Mouse (Mus musculus) testis, postnatal 14 days (tissue): Measurements from ENCODE around the gene Dhx58.

ENCODE experiments used
- DNase-seq: peaks from one replicate; pipeline ENCODE4 v3.0.0; 2021; ENCODE audit warnings: low spot score

Gene Dhx58

DNA sequence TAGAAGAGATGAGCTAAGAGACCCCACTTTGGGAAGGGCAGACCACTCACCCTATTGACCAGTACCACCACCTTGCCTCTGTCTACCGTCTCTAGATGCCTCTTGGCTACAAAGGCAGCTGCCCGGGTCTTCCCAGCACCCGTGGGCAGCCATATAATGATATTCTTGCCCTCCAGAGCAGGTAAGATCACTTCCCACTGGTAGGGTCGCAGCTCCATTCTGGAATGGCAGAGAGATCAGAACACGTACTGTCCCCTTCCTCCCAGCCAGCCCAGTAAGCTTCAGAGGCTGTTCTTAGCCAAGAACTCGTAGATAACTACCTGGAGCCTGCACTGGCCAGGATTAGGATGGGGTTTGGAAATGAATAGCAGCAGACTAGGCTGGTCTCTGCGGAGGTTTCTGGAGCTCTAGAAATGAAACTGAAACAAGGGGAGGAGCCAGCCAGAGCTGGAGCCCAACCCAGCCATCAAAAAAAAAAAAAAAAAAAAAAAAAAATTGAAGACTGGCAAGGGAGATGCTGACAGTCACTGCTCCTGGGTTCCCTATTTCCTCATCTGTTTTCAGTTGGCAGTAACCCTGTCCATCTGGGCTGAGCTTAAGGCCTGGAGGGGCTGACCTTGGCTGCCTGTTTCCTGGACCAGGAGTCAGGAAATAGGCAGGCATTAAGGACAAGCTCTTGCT, at the start of gene Dhx58:
Dhx58 (minus strand) TSS at position 421 of the 681 bp plus-strand sequence.
- no peak for DNase-seq

DNA sequence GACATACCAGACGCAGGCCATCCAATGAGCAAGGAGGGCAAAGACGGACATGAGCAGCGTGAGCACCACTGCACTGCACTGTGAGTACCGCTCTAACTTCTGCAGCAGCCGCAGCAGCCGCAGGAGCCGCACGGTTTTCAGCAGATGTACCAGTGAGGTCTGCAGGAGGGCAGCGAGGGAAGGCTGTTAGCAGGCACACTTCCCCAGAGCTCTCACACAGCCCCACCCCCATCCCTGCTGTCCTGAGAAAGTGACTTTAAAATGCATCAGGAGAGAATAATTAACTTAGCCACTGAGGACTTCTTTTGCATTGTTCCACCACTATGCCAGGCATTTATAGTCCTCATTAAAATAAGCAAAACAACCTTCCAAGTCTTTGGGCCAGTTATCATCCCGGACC, 48.2 kb upstream of the Dhx58 start:
- no peak for DNase-seq

GRCm38 (mm10) chr11:100750127-100750526, 46.1 kb upstream of the Dhx58 start:
- no peak for DNase-seq

DNA sequence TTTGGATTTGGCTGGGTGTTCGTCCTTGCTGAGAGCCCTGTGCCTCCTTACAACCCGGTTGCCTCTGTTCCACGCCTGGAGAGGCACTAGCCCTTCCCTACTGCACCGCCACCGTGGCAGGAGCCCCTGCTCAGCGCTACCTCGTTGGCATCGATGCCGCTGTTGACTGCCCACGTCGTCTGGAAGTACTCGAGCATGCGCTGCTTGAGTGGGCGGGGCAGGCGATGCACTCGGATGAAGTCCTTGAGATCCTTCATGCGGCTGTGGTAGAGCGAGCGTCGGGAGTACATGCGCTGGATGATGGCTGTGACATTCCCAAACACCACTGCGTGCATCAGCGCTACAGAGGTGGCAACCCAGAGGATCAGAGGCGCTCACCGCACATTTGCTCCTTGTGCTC, 45.4 kb upstream of the Dhx58 start:
- no peak for DNase-seq

DNA sequence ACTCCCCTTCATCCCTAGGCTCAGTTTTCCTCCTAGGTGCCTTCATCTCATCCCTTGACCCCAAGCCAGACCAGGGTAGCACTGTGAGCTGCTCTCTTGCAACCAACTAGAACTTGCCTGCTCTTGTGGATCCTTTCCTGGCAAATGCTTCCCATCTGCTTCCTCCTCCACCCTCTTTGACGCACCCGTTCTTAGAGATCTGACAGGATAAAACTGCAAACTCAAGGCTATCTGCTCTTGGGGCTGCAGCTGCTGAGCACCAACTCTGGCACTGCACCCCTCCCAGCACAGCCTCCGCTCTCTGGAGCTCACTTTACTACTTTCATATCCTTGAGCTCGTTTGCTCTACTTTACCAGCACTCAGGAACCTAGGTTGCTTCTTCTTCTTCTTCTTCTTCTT, 44.5 kb upstream of the Dhx58 start:
- no peak for DNase-seq

- DNase-seq, result no peak
These were observed 43.0 kb upstream of the Dhx58 start for GRCm38 (mm10) chr11:100747114-100747513.

- DNase-seq, result no peak
These were observed 42.5 kb upstream of the Dhx58 start for GRCm38 (mm10) chr11:100746546-100746945.

- no peak for DNase-seq
These were observed 41.0 kb upstream of the Dhx58 start for GRCm38 (mm10) chr11:100745085-100745484.

DNA sequence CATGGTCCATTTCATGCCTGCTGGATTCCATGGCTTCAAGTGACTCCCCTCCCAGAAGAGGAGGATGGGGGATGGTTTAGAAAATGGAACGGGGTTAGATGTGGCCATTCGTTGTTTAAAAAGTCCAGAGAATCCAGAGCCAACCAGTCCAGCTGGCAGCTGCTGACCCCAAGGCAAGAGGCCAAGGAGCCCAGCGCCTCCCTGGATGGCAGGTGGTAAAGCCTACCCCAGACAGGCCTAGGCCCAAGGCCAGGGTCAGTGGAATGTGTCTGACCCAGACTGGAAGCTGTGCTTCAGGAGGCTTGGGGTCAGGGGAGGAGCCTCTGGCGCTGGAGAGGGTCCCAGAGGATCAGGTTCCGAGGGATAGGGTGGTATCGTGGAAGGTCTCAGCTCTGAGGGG, 37.3 kb upstream of the Dhx58 start:
- no peak for DNase-seq

DNA sequence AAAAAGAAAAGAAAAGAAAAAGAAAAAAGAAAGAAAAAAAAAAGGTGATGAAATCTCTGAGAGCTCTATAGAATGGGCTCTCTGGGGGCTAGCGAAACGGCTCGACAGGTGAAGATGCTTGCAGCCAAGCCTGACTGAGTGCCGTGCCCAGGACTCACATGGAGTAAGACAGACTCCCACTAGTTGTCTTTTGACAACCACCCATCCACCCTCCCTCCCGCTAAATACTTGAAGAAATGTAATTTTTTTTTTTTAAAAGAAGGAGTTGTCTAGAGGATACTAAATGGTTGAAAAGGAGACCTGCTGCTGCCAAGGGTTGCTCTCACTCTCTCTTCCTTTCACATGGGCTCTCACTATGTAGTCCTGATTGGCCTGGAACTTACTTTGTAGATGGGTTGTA, 34.7 kb upstream of the Dhx58 start:
- no peak for DNase-seq

DNA sequence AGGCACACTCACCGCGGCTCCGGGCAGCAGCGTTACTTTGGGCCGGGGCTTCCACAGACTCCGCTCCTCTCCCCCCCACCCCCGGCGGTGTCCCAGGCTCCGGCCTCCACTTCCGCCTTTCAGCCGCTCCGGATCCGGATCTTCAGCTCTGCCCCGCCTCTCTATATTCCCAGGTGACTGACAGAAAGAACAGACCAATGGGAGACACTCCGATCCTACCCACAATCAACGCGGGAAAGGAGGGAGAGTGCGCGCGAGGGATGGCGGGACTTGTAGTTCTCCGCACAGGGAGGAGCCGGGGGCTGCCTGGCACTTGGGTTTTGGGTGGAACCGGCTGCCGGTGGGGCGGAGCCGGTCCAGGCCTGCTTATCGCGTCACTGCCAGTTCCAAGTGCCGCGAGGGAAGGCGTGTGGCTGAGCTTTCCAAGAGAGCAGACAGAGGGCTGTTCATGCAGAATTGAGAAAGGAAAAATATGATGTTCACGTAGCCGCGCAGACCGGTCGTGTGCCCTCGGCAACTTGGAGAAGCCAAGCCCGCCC, 34.1 kb upstream of the Dhx58 start, which contains the start of gene Rab5c:
Rab5c (minus strand) TSS at position 150 of the 539 bp plus-strand sequence.
- DNase-seq, result peak; percentile 99

GRCm38 (mm10) chr11:100737105-100737733, 33.1 kb upstream of the Dhx58 start:
- no peak for DNase-seq

DNA sequence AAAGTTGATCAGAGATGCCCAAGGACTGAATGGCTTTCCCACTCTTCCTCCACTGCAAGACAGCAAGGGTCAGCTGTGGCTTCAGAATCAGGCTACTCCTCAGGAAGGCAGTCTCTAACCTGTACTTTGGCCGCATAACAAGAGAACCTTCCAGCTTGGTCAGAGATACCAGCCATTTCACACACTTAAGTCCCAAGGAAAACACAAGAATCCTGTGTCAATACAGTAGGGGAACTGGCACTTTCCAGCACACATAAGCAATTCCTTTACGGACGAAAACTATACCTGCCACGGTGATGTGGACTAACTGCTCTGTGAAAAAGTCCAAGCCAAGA, 32.6 kb upstream of the Dhx58 start:
- DNase-seq, result no peak

DNA sequence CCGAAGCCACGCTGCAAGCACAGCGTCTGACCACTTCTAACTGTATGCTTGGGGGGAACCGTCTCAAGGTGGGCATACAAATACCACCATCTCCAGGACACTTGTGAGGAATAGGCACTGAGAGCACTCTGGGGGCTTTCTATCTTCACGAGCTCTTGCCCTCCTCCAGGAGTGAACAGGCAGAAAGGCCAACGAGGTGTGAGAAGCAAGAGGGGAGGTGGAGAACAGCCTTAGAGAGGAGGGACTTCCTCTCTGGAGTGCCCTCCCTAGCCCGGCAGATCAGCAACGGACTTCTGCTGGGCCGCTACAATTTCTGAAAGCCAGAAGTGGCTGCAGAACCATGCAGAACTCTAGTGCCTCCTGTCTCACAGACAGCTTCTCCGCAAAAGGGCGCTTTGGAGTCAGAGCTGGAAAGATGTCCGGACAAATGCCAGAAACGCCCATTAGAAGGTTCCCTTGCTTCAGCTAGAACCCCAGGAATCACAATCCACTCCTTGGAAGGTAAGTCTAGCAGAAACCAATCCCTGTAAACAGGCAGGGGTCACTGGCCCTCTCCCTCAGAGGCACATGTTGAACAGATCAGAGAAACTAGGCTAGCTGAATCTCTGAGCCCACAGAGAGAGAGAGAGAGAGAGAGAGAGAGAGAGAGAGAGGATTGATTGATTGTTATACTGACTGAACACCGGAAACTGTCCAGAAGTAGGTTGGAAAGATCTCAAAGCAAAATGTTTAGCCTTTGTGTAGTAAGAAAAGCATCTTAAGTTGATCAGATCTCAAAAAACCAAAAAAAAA, 32.1 kb upstream of the Dhx58 start:
- no peak for DNase-seq

DNA sequence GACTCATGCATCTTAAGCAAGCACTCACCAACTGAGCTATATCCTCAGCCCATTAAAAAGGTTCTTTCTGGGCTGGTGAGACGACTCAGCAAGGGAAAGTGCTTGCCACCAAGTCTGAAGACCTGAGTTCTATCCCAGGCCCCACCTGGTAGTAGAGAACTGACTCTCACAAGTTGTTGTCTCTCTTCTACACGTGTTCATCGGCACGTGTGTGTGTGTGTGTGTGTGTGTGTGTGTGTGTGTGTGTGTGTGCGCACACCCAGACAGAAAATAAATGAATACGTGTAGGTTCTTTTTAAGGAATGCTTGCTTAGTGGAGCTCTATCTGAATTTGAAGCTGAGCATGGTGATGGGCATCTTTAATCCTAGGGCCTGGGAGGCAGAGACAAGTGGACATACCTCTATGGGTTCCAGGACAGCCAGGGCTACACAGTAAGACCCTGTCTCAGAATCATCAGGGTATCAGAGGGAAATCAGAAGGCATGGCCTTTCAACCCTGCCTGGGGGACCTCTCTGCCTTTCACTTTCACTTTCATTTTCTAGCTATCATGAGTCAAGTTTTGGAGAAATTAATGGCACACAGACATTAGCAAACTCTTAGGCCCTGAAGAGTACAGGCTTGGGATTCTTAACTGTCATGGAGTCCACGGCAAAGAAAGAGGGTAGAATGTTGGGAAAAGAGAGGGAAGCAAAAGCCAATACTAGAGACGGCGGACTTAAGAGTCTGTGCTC, 31.2 kb upstream of the Dhx58 start:
- DNase-seq, result no peak

GRCm38 (mm10) chr11:100730477-100731205, 26.6 kb upstream of the Dhx58 start:
- DNase-seq, result no peak

- no peak for DNase-seq
These were observed 25.9 kb upstream of the Dhx58 start for GRCm38 (mm10) chr11:100729976-100730375.

GRCm38 (mm10) chr11:100728601-100729000, 24.5 kb upstream of the Dhx58 start:
- no peak for DNase-seq

DNA sequence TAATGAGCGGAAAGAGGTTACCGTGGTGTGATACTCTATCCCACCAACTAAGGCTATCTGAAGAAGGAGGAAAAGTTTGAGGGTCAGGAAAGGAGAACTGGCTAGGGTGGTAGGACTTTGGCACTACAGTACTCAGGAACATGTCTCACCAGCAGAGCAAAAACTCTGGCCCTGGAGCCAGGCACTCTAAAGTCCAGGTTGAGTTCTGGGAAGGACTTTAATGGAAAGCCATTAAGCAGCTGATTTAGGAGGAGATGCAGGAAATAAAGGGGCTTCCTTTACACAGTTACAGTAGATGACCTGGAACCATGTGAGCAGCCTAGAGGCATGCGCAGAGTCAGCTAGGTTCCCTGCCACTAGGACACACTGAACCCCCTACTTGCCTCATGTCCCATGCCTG, 23.1 kb upstream of the Dhx58 start:
- DNase-seq, result no peak

DNA sequence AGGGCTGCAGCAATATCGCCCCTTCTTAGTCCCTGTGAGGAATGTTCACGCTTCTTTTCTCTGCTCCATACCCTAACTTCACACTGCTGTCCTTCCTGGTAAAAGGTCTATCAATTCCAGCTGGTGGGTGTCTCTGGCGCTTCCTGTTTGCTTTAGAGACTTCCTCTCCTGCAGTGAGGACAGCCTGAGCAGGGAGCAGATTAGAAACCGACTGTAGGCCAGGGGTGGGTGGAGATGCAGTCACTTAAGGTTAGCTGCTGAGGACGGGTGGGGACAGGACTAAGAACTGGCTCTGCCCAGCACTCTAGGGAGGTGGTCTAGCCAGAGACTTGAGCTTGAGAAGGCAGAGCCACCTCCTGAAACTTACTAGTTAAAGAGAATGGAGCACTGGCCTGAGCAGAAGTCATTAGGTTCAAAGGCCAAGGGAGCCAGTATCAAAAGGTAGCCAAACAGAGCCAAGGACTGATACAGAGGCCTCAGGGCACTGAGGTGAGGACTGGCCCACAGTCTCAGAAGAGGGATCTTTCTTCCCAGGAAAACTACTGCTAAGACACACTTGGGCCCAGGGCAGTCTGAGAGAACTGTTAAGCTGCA, 20.9 kb upstream of the Dhx58 start:
- no peak for DNase-seq

DNA sequence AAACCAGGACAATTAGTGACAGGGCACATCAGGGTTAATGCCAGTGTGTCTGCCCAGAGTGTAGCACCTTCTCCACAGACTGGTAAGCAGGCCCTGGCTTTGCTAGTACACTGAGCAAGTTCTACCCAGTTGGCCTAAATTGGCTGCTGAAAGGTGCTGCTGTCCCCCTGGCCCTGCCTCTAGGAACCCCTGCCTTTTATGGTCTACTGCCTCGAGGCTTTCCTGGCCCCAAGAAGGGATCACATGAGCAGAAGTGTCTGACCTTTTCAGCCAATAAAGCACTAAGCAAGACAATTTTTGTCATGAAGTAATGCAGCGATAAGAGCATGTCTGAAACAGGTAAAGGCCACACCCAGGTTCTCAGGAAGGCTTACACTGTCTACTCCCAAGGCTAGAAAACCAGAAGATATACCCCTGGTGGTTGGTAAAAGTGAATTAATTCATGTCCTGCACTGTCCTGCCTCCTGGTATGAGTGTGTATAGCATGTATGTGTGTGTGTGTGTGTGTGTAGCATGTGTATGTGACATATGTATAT, 18.5 kb upstream of the Dhx58 start:
- DNase-seq, result no peak
